Mouse (Mus musculus) C2C12 (cell line): ENCODE measurements around the gene Sgip1. TPM values are rescaled to one million over a fixed set of nuclear protein-coding genes. Genes with fewer than 3 reads are reported as not detected.

Experiments used
- H3K27me3 ChIP-seq: one replicate; pipeline ENCODE4 v1.6.1; 2011; ENCODE audit not compliant: control insufficient read depth, insufficient read depth, insufficient read length
- H3K36me3 ChIP-seq: one replicate; pipeline ENCODE4 v1.6.1; 2011; ENCODE audit not compliant: control insufficient read depth, insufficient read depth
- H3K4me3 ChIP-seq: one replicate; pipeline ENCODE4 v1.5.1; 2011; ENCODE audit warnings: mild to moderate bottlenecking, control low read depth; ENCODE audit not compliant: poor library complexity, insufficient read depth, severe bottlenecking
- H3K79me2 ChIP-seq: one replicate; pipeline ENCODE4 v1.6.1; 2011; ENCODE audit not compliant: control insufficient read depth, insufficient read depth
- H3K79me3 ChIP-seq: one replicate; pipeline ENCODE4 v1.6.1; 2011; ENCODE audit warnings: low read depth, control low read depth
- H3ac ChIP-seq: one replicate; pipeline ENCODE3; 2011; ENCODE audit warnings: low read depth; ENCODE audit not compliant: control insufficient read depth, insufficient read length
- CEBPB ChIP-seq: IDR thresholded peaks from one replicate; pipeline ENCODE4 v1.6.1; 2011; ENCODE audit warnings: low read depth, mild to moderate bottlenecking, control low read depth, moderate library complexity
- CTCF ChIP-seq: IDR thresholded peaks from one replicate; pipeline ENCODE4 v1.5.1; 2011; ENCODE audit not compliant: control insufficient read depth, insufficient read depth, insufficient read length
- FOSL1 ChIP-seq: IDR thresholded peaks from one replicate; pipeline ENCODE4 v1.8.0; 2011; ENCODE audit warnings: mild to moderate bottlenecking, low read length; ENCODE audit not compliant: poor library complexity, insufficient read depth, severe bottlenecking
- MAX ChIP-seq: IDR thresholded peaks from one replicate; pipeline ENCODE4 v1.6.1; 2011; ENCODE audit warnings: mild to moderate bottlenecking, control low read depth
- MYOD1 ChIP-seq: IDR thresholded peaks from one replicate; pipeline ENCODE4 v1.6.1; 2011; ENCODE audit warnings: low read depth; ENCODE audit not compliant: control insufficient read depth, insufficient read length
- MYOG ChIP-seq: IDR thresholded peaks from one replicate; pipeline ENCODE4 v1.6.1; 2011; ENCODE audit not compliant: control insufficient read depth, insufficient read length; ENCODE audit errors: extremely low read depth
- USF1 ChIP-seq: IDR thresholded peaks from one replicate; pipeline ENCODE4 v1.6.1; 2011; ENCODE audit warnings: low read depth, mild to moderate bottlenecking, control low read depth, moderate library complexity
- polyA plus RNA-seq: library from polyadenylated mRNA; unstranded; fragments of >200 nt; fragmentation: generic; extraction: Trizol; gene quantifications from one replicate; pipeline ENCODE4 v1.2.1, GENCODE M21; 2012; ENCODE audit warnings: missing spikeins

Gene Sgip1
- polyA plus RNA-seq, 1 experiment: 0.07 TPM

DNA sequence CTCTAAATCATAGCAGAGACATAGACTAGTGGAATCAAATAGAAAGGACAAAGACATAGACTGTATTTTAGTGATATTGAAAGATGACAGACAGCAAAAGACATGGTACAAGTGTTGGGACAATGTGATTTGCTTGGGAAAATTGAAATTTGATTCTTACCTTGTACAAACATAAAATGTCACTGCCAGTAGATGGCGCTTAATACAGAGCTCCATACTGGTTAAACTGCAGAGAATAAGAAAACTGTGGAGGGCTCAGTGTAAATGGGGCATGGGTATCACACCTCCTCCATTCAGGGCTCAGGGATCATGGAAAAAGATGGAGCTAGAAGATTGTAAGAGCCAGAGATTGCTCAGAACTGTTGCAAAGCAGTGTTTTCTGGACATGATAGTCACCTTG lies 21.6 kb upstream of the Sgip1 start:
- Histone ChIP-seq H3K36me3 (no peaks in the 10 kb centered on the region), H3K79me3 (no peaks in the 10 kb centered on the region), H3K27me3 (no peaks in the 10 kb centered on the region), H3ac (no peak overlapping the region), H3K4me3 (no peak overlapping the region), H3K79me2 (no peaks in the 10 kb centered on the region)
- TF ChIP-seq FOSL1 (no peak), MAX (no peak), MYOD1 (no peak), CTCF (no peak), USF1 (no peak), MYOG (no peak), CEBPB (no peak)

DNA sequence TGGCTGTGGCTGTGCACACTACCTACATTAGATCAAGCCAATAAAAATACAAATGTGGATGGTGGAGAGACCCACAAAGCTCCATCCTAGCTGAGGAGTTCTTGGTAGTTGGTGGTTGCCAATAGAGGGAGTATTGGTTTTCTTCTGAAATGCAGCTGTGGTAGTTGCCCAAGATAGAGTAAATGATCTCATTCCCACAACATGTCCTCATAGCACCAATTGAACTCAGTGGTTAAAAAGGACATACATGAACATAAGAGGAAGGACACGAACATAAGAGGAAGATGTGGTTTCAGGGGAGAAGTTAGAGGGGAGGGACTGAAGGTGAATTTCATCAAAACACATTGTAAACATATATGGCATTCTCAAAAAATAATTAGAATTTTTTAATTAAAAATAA lies 21.1 kb upstream of the Sgip1 start:
- no peak overlapping the region for H3K4me3 ChIP-seq
- no peaks in the 10 kb centered on the region for H3K79me3 ChIP-seq
- no peaks in the 10 kb centered on the region for H3K36me3 ChIP-seq
- no peaks in the 10 kb centered on the region for H3K79me2 ChIP-seq
- no peaks in the 10 kb centered on the region for H3K27me3 ChIP-seq
- no peak for TF ChIP-seq MYOD1
- TF ChIP-seq CTCF: no peak
- no peak for TF ChIP-seq MAX
- no peak for TF ChIP-seq MYOG
- TF ChIP-seq FOSL1: no peak
- TF ChIP-seq CEBPB: no peak
- TF ChIP-seq USF1: no peak
- no peak overlapping the region for H3ac ChIP-seq

DNA sequence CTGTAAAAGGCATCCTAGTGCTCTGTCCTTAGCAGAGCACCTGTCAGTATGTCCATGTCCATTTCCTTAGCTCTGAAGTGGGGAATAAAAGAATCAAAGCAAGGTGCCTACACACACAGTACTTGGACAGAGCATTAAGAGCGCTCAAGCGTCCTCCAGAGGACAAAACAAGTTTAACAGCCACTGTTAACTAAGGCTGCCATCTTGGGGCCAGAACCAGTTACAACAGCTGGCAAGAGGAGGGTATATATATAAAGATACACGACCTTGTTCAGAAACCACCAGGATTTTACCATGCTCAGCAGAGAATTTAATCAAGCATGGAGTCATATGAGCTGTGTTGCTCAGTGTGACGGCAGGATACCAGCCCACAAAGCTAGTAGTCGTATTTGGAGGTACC lies 16.7 kb upstream of the Sgip1 start:
- H3K36me3 ChIP-seq: no peaks in the 10 kb centered on the region
- no peaks in the 10 kb centered on the region for H3K79me3 ChIP-seq
- no peaks in the 10 kb centered on the region for H3K27me3 ChIP-seq
- H3ac ChIP-seq: no peak overlapping the region
- no peak overlapping the region for H3K4me3 ChIP-seq
- H3K79me2 ChIP-seq: no peaks in the 10 kb centered on the region
- no peak for TF ChIP-seq USF1
- no peak for TF ChIP-seq MAX
- TF ChIP-seq MYOG: no peak
- no peak for TF ChIP-seq FOSL1
- no peak for TF ChIP-seq CTCF
- TF ChIP-seq CEBPB: no peak
- TF ChIP-seq MYOD1: no peak

DNA sequence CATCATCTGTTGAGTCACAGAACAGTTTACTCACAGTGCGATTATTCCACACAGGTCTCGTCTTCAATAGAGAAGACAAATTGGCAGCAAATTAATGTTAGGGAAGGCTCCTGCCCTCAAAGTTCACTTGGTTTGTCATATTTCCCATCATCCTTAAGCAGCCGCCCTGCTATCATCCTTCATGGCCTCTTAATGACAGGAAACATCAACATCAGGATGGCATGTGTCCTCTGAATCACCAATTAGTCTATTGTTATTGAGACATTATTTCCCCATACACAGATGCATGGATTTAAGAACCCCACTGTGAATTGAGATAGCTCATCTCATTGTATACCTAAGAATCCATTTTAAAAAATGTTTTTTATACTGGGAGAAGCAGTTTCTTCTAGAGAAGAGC lies 10.1 kb upstream of the Sgip1 start:
- Histone ChIP-seq H3K4me3 (no peak overlapping the region), H3K79me2 (no peaks in the 10 kb centered on the region), H3ac (no peak overlapping the region), H3K36me3 (no peaks in the 10 kb centered on the region), H3K79me3 (no peaks in the 10 kb centered on the region), H3K27me3 (no peaks in the 10 kb centered on the region)
- TF ChIP-seq MYOD1: no peak
- no peak for TF ChIP-seq MAX
- TF ChIP-seq FOSL1: no peak
- no peak for TF ChIP-seq CEBPB
- no peak for TF ChIP-seq USF1
- TF ChIP-seq CTCF: no peak
- TF ChIP-seq MYOG: no peak

DNA sequence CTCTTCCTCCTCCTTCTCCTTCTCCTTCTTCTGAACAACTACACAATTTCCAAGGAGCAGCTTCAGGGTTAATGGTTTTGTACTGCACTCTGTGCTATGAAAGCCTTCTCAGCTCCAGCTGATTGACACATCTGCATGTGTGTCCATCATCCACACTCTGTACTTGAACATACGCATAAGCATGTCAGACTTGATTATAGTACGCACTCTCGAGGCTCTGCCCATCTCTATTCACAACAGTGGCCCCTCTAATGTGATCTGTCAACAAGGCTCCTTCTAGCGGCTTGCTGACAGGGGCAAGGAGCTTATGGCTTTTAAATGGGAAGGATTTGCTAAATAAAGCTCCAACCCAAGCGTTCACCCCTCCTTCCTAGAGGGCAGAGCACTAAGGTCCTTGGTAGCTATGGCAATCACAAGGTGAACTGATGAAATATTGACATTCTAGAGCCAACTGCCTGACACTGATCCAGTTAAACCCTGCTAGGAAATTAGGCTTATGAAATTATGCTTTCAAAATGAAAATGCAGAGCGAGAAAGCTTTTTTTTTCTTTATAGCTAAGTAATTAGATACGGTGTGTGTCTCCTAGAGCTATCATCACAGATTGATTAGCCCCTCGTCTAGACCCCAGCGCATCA lies 7.0 kb upstream of the Sgip1 start:
- no peak for TF ChIP-seq MYOD1
- TF ChIP-seq MAX: no peak
- TF ChIP-seq USF1: no peak
- no peak for TF ChIP-seq MYOG
- no peak for TF ChIP-seq CEBPB
- no peak for TF ChIP-seq FOSL1
- TF ChIP-seq CTCF: no peak
- H3K4me3 ChIP-seq: no peak overlapping the region
- H3K79me2 ChIP-seq: no peaks in the 10 kb centered on the region
- H3K27me3 ChIP-seq: no peaks in the 10 kb centered on the region
- H3ac ChIP-seq: no peak overlapping the region
- H3K79me3 ChIP-seq: no peaks in the 10 kb centered on the region
- H3K36me3 ChIP-seq: no peaks in the 10 kb centered on the region
